Mouse (Mus musculus): ENCODE data around the gene Dcbld1.

- TF ChIP-seq POLR2A (IDR thresholded peaks at IDR 0.05; ENCODE audit: insufficient read depth, low read depth, low read length) (no peak), CTCF (IDR thresholded peaks at IDR 0.05) (no peak), EP300 (IDR thresholded peaks at IDR 0.05; ENCODE audit: insufficient read depth, low read depth, low read length) (no peak)
These were observed 18.1 kb upstream of the Dcbld1 start for GRCm38 (mm10) chr10:52215267-52215818.

Data from heart, adult 2 months (tissue).